10 mouse cellular contexts compared by ENCODE assay signal in the genomic region with DNA sequence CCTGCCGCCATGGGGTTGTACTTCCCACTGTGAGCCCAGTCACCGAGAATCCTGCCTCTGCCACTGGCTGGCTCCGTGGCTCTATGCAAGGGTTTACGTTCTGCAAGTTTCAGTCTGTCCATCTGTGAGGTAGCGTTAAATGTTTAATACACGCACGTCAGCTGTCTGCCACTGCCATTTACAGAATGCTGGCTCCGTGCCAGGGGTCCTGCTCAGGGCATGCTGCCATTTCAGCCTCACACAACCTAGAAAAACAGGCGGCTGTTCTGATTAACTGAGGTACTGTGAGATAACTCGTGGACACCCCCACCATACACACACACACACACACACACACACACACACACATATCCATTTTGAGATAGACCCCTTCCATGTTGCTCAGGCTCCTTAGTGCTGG. TPM values are rescaled to one million over a fixed set of nuclear protein-coding genes. Genes with fewer than 3 reads are reported as not detected.
A peak's percentile ranks its signal among the peaks of the same experiment; 100 is the strongest.
DNase-seq lines count a peak whose midpoint lies in the region; ATAC-seq and TF ChIP-seq lines count a peak whose summit lies in the region.
"Had no signal": no experiment of that assay in that cellular context is flagged by ENCODE, and none has a peak within 500 bp of the region (broad histone marks: within the 10 kb centered on the region; RNA-seq: fewer than 3 reads in every experiment).

No protein-coding gene starts in this region.

- WGBS in kidney, adult 2 months, result 56% methylated on average over 10 of the region's 10 CpGs
- 52% methylated on average over 10 of the region's 10 CpGs for WGBS in embryonic facial prominence, embryonic 11.5 days
- 14% methylated on average over 10 of the region's 10 CpGs for WGBS in heart, embryonic 15.5 days

- no peaks in the 10 kb centered on the region for H3K9me3 ChIP-seq in embryonic facial prominence, embryonic 11.5 days (replicated peaks; ENCODE audit: control insufficient read depth, low read length)
- no peaks in the 10 kb centered on the region for H3K9me3 ChIP-seq in heart, embryonic 15.5 days (replicated peaks)
- H3K9me3 ChIP-seq: liver, embryonic 15.5 days had no signal

- peak; percentile 68 to 75 for DNase-seq in kidney, postnatal 4 days
- no peak for DNase-seq in kidney, adult 2 months
- no peak for DNase-seq in embryonic facial prominence, embryonic 11.5 days (ENCODE audit: low spot score)
- peak; percentile 62 to 63 for DNase-seq in lung, postnatal 4 days
- DNase-seq in urinary bladder, adult 2 months (ENCODE audit: low spot score), result no peak
- no peak for DNase-seq in thymus, postnatal 14 days
- no peak for DNase-seq in adrenal gland, postnatal 4 days (ENCODE audit: low spot score in 2 of 2)

- H3K36me3 ChIP-seq in kidney, adult 2 months (ENCODE audit: control insufficient read depth, insufficient read depth, low read length), result no peaks in the 10 kb centered on the region
- H3K36me3 ChIP-seq in embryonic facial prominence, embryonic 11.5 days (replicated peaks; ENCODE audit: control insufficient read depth, insufficient read depth, low read depth, low read length), result no peaks in the 10 kb centered on the region
- H3K36me3 ChIP-seq in heart, embryonic 15.5 days, result no peaks in the 10 kb centered on the region
- H3K36me3 ChIP-seq: liver, embryonic 15.5 days had no signal

- no peak for TF ChIP-seq CTCF in kidney, adult 2 months (conservative IDR thresholded peaks at IDR 0.05; ENCODE audit: insufficient read depth, insufficient read length, low read depth, low read length)

- no peak for TF ChIP-seq POLR2A in kidney, adult 2 months (IDR thresholded peaks at IDR 0.05; ENCODE audit: low read depth, low read length)

- no peak overlapping the region for H3K4me2 ChIP-seq in embryonic facial prominence, embryonic 11.5 days (ENCODE audit: low read depth, low read length)
- H3K4me2 ChIP-seq in heart, embryonic 15.5 days, result peak overlapping the region; percentile 42
- H3K4me2 ChIP-seq: liver, embryonic 15.5 days had no signal

- ATAC-seq in embryonic facial prominence, embryonic 11.5 days (replicated peaks; ENCODE audit: insufficient number of reproducible peaks, low FRiP score, low TSS enrichment, low read depth), result no peak
- peak; percentile 67 for ATAC-seq in heart, embryonic 15.5 days (replicated peaks; ENCODE audit: insufficient number of reproducible peaks, insufficient read depth, low FRiP score, low read depth)
- ATAC-seq: Patski had no signal

- H3K27me3 ChIP-seq in kidney, adult 2 months (replicated peaks; ENCODE audit: control insufficient read depth, insufficient read depth, low read length), result no peaks in the 10 kb centered on the region
- no peaks in the 10 kb centered on the region for H3K27me3 ChIP-seq in embryonic facial prominence, embryonic 11.5 days (ENCODE audit: control insufficient read depth, insufficient read depth, low read length)
- H3K27me3 ChIP-seq in heart, embryonic 15.5 days, result no peaks in the 10 kb centered on the region
- H3K27me3 ChIP-seq: Patski had no signal

- no peaks in the 10 kb centered on the region for H3K4me1 ChIP-seq in kidney, adult 2 months (ENCODE audit: control insufficient read depth, insufficient read depth, low read length)
- H3K4me1 ChIP-seq in embryonic facial prominence, embryonic 11.5 days (ENCODE audit: control insufficient read depth, insufficient read depth, low read length), result peaks cover 2% of the 10 kb centered on the region; the same call in 1 of the 2 replicates
- H3K4me1 ChIP-seq in heart, embryonic 15.5 days (replicated peaks), result peaks cover 30% of the 10 kb centered on the region

- H3K4me3 ChIP-seq in kidney, adult 2 months (ENCODE audit: insufficient read depth, low read depth, low read length), result no peak overlapping the region
- H3K4me3 ChIP-seq in embryonic facial prominence, embryonic 11.5 days (ENCODE audit: low read depth, low read length), result no peak overlapping the region
- 0 out of 2 replicates have a peak overlapping the region, but pooled peaks have one; percentile 5 for H3K4me3 ChIP-seq in heart, embryonic 15.5 days
- H3K4me3 ChIP-seq: liver, embryonic 15.5 days had no signal

- 0 out of 2 replicates have a peak overlapping the region, but pooled peaks have one; percentile 23 for H3K9ac ChIP-seq in embryonic facial prominence, embryonic 11.5 days (replicated peaks; ENCODE audit: low read length)
- peak overlapping the region; percentile 12; the same call in 1 of the 2 replicates for H3K9ac ChIP-seq in heart, embryonic 15.5 days
- H3K9ac ChIP-seq: liver, embryonic 15.5 days had no signal

- no peak overlapping the region for H3K27ac ChIP-seq in kidney, adult 2 months (ENCODE audit: insufficient read depth, low read depth, low read length)
- H3K27ac ChIP-seq in embryonic facial prominence, embryonic 11.5 days (replicated peaks; ENCODE audit: low read depth, low read length), result no peak overlapping the region
- peak overlapping the region; percentile 87 for H3K27ac ChIP-seq in heart, embryonic 15.5 days
- H3K27ac ChIP-seq: liver, embryonic 15.5 days had no signal

RNA-seq across cellular contexts. Expression of gene Ahdc1, which starts 8.2 kb away (rescaled TPM):
- polyA plus RNA-seq in kidney, adult 2 months (2012; rRNA removed), result 22.2 and 23.3 TPM in 2 replicates
- 6.6 and 7.7 TPM in 2 replicates for polyA plus RNA-seq in embryonic facial prominence, embryonic 11.5 days (2014; fragmentation: Nextera tagmentation; extraction: Ambion mirVana)
- polyA plus RNA-seq in heart, embryonic 15.5 days (2015; fragmentation: Nextera tagmentation; extraction: Ambion mirVana), result 6.3 and 8.5 TPM in 2 replicates
- 5.3 and 13.3 TPM in 2 replicates for polyA plus RNA-seq in urinary bladder, adult 2 months (2012; rRNA removed)
- 10 to 100 TPM; 92.5 to 98.7 TPM for total RNA-seq in adrenal gland, postnatal 4 days (2021)

RNA-seq across cellular contexts. Expression of gene Fgr, which starts 29.0 kb away (rescaled TPM):
- polyA plus RNA-seq in kidney, adult 2 months (2012; rRNA removed), result 1.8 and 2.5 TPM in 2 replicates
- 0.08 and 0.20 TPM in 2 replicates for polyA plus RNA-seq in embryonic facial prominence, embryonic 11.5 days (2014; fragmentation: Nextera tagmentation; extraction: Ambion mirVana)
- 0.42 and 1.0 TPM in 2 replicates for polyA plus RNA-seq in heart, embryonic 15.5 days (2015; fragmentation: Nextera tagmentation; extraction: Ambion mirVana)
- 1.3 and 1.8 TPM in 2 replicates for polyA plus RNA-seq in urinary bladder, adult 2 months (2012; rRNA removed)
- 1 to 10 TPM; 1.2 to 1.5 TPM for total RNA-seq in adrenal gland, postnatal 4 days (2021)
- polyA plus RNA-seq: Patski had no signal

Comparison
In these comparisons a context has a peak if more than half of its experiments do, and no peak if none do; other contexts are left out.
1. DNase-seq: peak in kidney, postnatal 4 days (2 of 2) and lung, postnatal 4 days (2 of 2); none in kidney, adult 2 months (single experiment), embryonic facial prominence, embryonic 11.5 days (single experiment), urinary bladder, adult 2 months (single experiment), thymus, postnatal 14 days (single experiment) and adrenal gland, postnatal 4 days (0 of 2).